Mouse (Mus musculus) fat pad, adult 2 months (tissue): ENCODE data around the gene Ifng.

ENCODE experiments used
- DNase-seq: peaks from one replicate; pipeline ENCODE4 v3.0.0-alpha.2; 2011; ENCODE audit warnings: low read depth, low spot score; ENCODE audit errors: extremely low read depth

Gene Ifng

GRCm38 (mm10) chr10:118479244-118479643, 38.4 kb downstream of the Ifng start:
- no peak for DNase-seq

GRCm38 (mm10) chr10:118480118-118480517, 39.3 kb downstream of the Ifng start:
- no peak for DNase-seq

GRCm38 (mm10) chr10:118480793-118481192, 39.9 kb downstream of the Ifng start:
- no peak for DNase-seq

- no peak for DNase-seq
Observed at GRCm38 (mm10) chr10:118494109-118494508, 53.3 kb downstream of the Ifng start.

- no peak for DNase-seq
Observed at GRCm38 (mm10) chr10:118495362-118495761, 54.5 kb downstream of the Ifng start.
